8 mouse cellular contexts compared by ENCODE assay signal in the genomic region with DNA sequence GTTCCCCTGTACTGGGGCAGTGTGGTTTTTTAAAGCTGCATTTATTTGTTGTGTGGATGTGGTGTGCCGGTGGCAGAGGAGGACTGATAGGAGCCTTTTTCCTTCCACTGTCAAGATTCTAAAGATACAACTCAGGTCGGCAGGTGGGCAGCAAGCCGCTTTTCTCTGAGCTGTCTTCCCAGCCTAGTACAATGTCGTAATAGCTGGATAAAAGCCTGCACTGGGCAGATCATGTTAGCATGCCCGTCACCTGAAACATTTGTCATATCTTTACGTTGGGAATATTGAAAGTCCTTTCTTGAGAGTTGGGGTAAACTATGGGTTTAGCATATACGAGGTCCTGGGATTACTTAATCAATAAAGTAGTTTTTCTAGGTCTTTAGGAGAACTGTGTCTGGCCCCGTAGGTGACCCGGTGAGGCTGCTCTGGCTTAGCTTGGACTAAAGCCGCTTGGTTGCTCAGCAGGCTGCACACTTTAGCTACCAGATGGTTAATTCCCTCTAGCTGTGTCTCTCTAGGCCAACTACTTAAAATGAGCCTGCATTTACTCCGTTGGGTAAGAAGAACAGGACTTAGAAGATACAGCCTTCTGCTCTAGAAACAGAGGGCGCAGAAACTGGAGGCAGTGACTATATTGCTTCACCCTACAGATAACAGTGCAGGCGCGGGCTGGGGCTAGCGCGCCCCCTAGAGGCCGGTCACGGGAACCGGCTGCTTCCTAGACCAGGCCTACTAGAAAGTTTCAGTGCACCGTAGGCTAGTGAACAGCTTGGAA. TPM values are rescaled to one million over a fixed set of nuclear protein-coding genes. Genes with fewer than 3 reads are reported as not detected.
DNase-seq lines count a peak whose midpoint lies in the region; ATAC-seq and TF ChIP-seq lines count a peak whose summit lies in the region.

No protein-coding gene starts in this region.

- H3K9ac ChIP-seq in hindbrain, embryonic 13.5 days = no peak overlapping the region
- H3K9ac ChIP-seq in midbrain, postnatal 0 days (replicated peaks; ENCODE audit: low read length, poor library complexity, severe bottlenecking) = no peak overlapping the region

- no peak overlapping the region for H3K27ac ChIP-seq in hindbrain, embryonic 10.5 days
- H3K27ac ChIP-seq in hindbrain, embryonic 13.5 days = no peak overlapping the region
- H3K27ac ChIP-seq in gastrocnemius, adult 2 months = peak overlapping the region; percentile 81
- H3K27ac ChIP-seq in midbrain, postnatal 0 days (ENCODE audit: low read depth, low read length) = no peak overlapping the region

- WGBS in hindbrain, embryonic 10.5 days = 50% methylated on average over 20 of the region's 20 CpGs
- WGBS in hindbrain, embryonic 13.5 days = 45% methylated on average over 20 of the region's 20 CpGs
- WGBS in midbrain, postnatal 0 days = 33% methylated on average over 20 of the region's 20 CpGs

- no peaks in the 10 kb centered on the region for H3K27me3 ChIP-seq in hindbrain, embryonic 10.5 days (ENCODE audit: insufficient read depth, poor library complexity, severe bottlenecking)
- H3K27me3 ChIP-seq in hindbrain, embryonic 13.5 days = no peaks in the 10 kb centered on the region
- no peaks in the 10 kb centered on the region for H3K27me3 ChIP-seq in midbrain, postnatal 0 days (ENCODE audit: insufficient read depth, low read length)

- H3K4me1 ChIP-seq in hindbrain, embryonic 10.5 days (replicated peaks) = peaks cover 6% of the 10 kb centered on the region; the same call in 1 of the 2 replicates
- no peaks in the 10 kb centered on the region for H3K4me1 ChIP-seq in hindbrain, embryonic 13.5 days (replicated peaks)
- no peaks in the 10 kb centered on the region for H3K4me1 ChIP-seq in midbrain, postnatal 0 days (ENCODE audit: insufficient read depth, low read length)

- no peak for ATAC-seq in hindbrain, embryonic 13.5 days (ENCODE audit: low FRiP score)
- ATAC-seq in inflammation-experienced regulatory T-cells, adult 6 months = peak; percentile 77
- 0 out of 2 replicates have a peak, but pooled peaks have one; percentile 49 for ATAC-seq in midbrain, postnatal 0 days (ENCODE audit: low FRiP score)

- peak; percentile 91 for TF ChIP-seq CTCF in gastrocnemius, adult 2 months (IDR thresholded peaks at IDR 0.05)
- TF ChIP-seq CTCF in midbrain, postnatal 0 days (IDR thresholded peaks at IDR 0.05) = peak; percentile 80

- H3K9me3 ChIP-seq in hindbrain, embryonic 10.5 days = no peaks in the 10 kb centered on the region
- no peaks in the 10 kb centered on the region for H3K9me3 ChIP-seq in hindbrain, embryonic 13.5 days
- H3K9me3 ChIP-seq in midbrain, postnatal 0 days (ENCODE audit: low read length) = no peaks in the 10 kb centered on the region

- H3K4me3 ChIP-seq in hindbrain, embryonic 10.5 days = no peak overlapping the region
- no peak overlapping the region for H3K4me3 ChIP-seq in hindbrain, embryonic 13.5 days
- H3K4me3 ChIP-seq in gastrocnemius, adult 2 months = peak overlapping the region; percentile 45
- H3K4me3 ChIP-seq in midbrain, postnatal 0 days (ENCODE audit: low read depth, low read length) = no peak overlapping the region

- peak; percentile 80 for DNase-seq in hindbrain, embryonic 10.5 days (ENCODE audit: low spot score)
- peak; percentile 81 for DNase-seq in cerebellum, postnatal 36 days
- peak; percentile 90 for DNase-seq in gastrocnemius, adult 2 months
- DNase-seq in left cerebral cortex, postnatal 4 days = peak; percentile 70
- DNase-seq in midbrain, postnatal 0 days (ENCODE audit: low spot score) = peak; percentile 75
- DNase-seq in spleen, postnatal 10 days (ENCODE audit: low spot score in 2 of 2) = peak; percentile 59 to 77

- intact Hi-C loops in gastrocnemius, adult 2 months (cut with DNase I) = loop anchor here (1.0 to 5.0 kb wide), 2 partner anchors 51 to 167 kb away; no protein-coding TSS in a partner anchor
- intact Hi-C loops in left cerebral cortex, postnatal 4 days (cut with DNase I) = loop anchor here (5.0 kb wide), 1 partner anchor 166 kb away; no protein-coding TSS in a partner anchor

- H3K36me3 ChIP-seq in hindbrain, embryonic 10.5 days = no peaks in the 10 kb centered on the region
- H3K36me3 ChIP-seq in hindbrain, embryonic 13.5 days = no peaks in the 10 kb centered on the region
- no peaks in the 10 kb centered on the region for H3K36me3 ChIP-seq in midbrain, postnatal 0 days (ENCODE audit: insufficient read depth, low read length)

- H3K4me2 ChIP-seq in hindbrain, embryonic 13.5 days = no peak overlapping the region
- H3K4me2 ChIP-seq in midbrain, postnatal 0 days (ENCODE audit: low read depth, low read length, poor library complexity, severe bottlenecking) = no peak overlapping the region

RNA-seq across cellular contexts. Expression of gene Kpna3, which starts 58.2 kb away (rescaled TPM):
- 70.5 and 80.9 TPM in 2 replicates for polyA plus RNA-seq in hindbrain, embryonic 10.5 days (2016; fragmentation: Nextera tagmentation; extraction: Ambion mirVana)
- polyA plus RNA-seq in hindbrain, embryonic 13.5 days (2015; fragmentation: Nextera tagmentation; extraction: Ambion mirVana) = 74.3 and 75.1 TPM in 2 replicates
- 100 to 1,000 TPM; 111 to 118 TPM for total RNA-seq in gastrocnemius, adult 2 months (2021)
- 10 to 100 TPM; 34.2 to 58.5 (median 40.3) TPM for polyA plus RNA-seq in inflammation-experienced regulatory T-cells, adult 6 months (2017; shearing (Covaris generic))
- total RNA-seq in left cerebral cortex, postnatal 4 days (2021) = 10 to 100 TPM; 88.4 to 97.8 TPM
- 34.4 and 55.8 TPM in 2 replicates for total RNA-seq in midbrain, postnatal 0 days (2014; rRNA removed)
- 55.7 and 56.7 TPM in 2 replicates for polyA plus RNA-seq in midbrain, postnatal 0 days (2015; fragmentation: Nextera tagmentation; extraction: Ambion mirVana)

RNA-seq across cellular contexts. Expression of gene Spryd7, which starts 58.8 kb away (rescaled TPM):
- 13.5 and 13.7 TPM in 2 replicates for polyA plus RNA-seq in hindbrain, embryonic 10.5 days (2016; fragmentation: Nextera tagmentation; extraction: Ambion mirVana)
- 39.0 and 40.9 TPM in 2 replicates for polyA plus RNA-seq in hindbrain, embryonic 13.5 days (2015; fragmentation: Nextera tagmentation; extraction: Ambion mirVana)
- total RNA-seq in gastrocnemius, adult 2 months (2021) = 10 to 100 TPM; 43.7 to 55.9 TPM
- polyA plus RNA-seq in inflammation-experienced regulatory T-cells, adult 6 months (2017; shearing (Covaris generic)) = 10 to 100 TPM in 1 of 3 experiments, 1 to 10 TPM in 2; 7.4 to 11.5 (median 7.7) TPM
- total RNA-seq in left cerebral cortex, postnatal 4 days (2021) = 10 to 100 TPM; 41.4 to 41.7 TPM
- 37.4 and 44.3 TPM in 2 replicates for total RNA-seq in midbrain, postnatal 0 days (2014; rRNA removed)
- 66.9 and 67.0 TPM in 2 replicates for polyA plus RNA-seq in midbrain, postnatal 0 days (2015; fragmentation: Nextera tagmentation; extraction: Ambion mirVana)
